Mouse (Mus musculus) liver, postnatal 0 days (tissue): ENCODE data around the gene Pla2g7. TPM values are rescaled to one million over a fixed set of nuclear protein-coding genes. Genes with fewer than 3 reads are reported as not detected.

Source experiments
- ATAC-seq: fragments of 200-750 bp; cut with Nextera tagmentation; 2 replicates; pipeline ENCODE4 v1.8.0; 2017; ENCODE audit warnings: mild to moderate bottlenecking, moderate library complexity
- DNase-seq: peaks from one replicate; pipeline ENCODE4 v3.0.0-alpha.2; 2016
- H3K27ac ChIP-seq: fragments of 300-500 bp; sonication (generic); 2 replicates; pipeline ENCODE4 v1.5.1; 2014; ENCODE audit warnings: antibody characterized with exemption, moderate library complexity, mild to moderate bottlenecking, low read depth
- H3K27me3 ChIP-seq: fragments of 300-500 bp; sonication (generic); 2 replicates; pipeline ENCODE4 v1.6.1; 2014; ENCODE audit warnings: low read length, control low read depth, mixed read lengths; ENCODE audit not compliant: insufficient read depth
- H3K36me3 ChIP-seq: fragments of 300-500 bp; sonication (generic); replicated peaks from 2 replicates; pipeline ENCODE4 v1.6.1; 2014; ENCODE audit warnings: mild to moderate bottlenecking, control low read depth, low read length, moderate library complexity, mixed read lengths; ENCODE audit not compliant: insufficient read depth
- H3K4me1 ChIP-seq: fragments of 300-500 bp; sonication (generic); 2 replicates; pipeline ENCODE4 v1.6.1; 2014; ENCODE audit warnings: antibody characterized with exemption, mild to moderate bottlenecking, control low read depth; ENCODE audit not compliant: insufficient read depth
- H3K4me2 ChIP-seq: fragments of 300-500 bp; sonication (generic); 2 replicates; pipeline ENCODE4 v1.6.1; 2014; ENCODE audit warnings: low read depth, mild to moderate bottlenecking, low read length, moderate library complexity, mixed read lengths
- H3K4me3 ChIP-seq: fragments of 300-500 bp; sonication (generic); 2 replicates; pipeline ENCODE4 v1.5.1; 2014; ENCODE audit warnings: low read depth, low read length
- H3K9ac ChIP-seq: fragments of 300-500 bp; sonication (generic); replicated peaks from 2 replicates; pipeline ENCODE4 v1.6.1; 2014; ENCODE audit warnings: mild to moderate bottlenecking, moderate library complexity
- H3K9me3 ChIP-seq: fragments of 300-500 bp; sonication (generic); 2 replicates; pipeline ENCODE4 v1.6.1; 2016; ENCODE audit warnings: mild to moderate bottlenecking, control low read depth, low read length, mixed read lengths
- CTCF ChIP-seq: sonication (generic); IDR thresholded peaks from 2 replicates; pipeline ENCODE4 v1.5.1; 2016; ENCODE audit warnings: antibody characterized with exemption, low read depth
- EP300 ChIP-seq: IDR thresholded peaks from 2 replicates; pipeline ENCODE4 v1.6.1; 2016; ENCODE audit warnings: antibody characterized with exemption, low read depth, mild to moderate bottlenecking
- WGBS: fragments of 180-500 bp; shearing (Covaris S2); extraction: QIAGEN DNeasy Blood & Tissue Kit; methylation state at CpG from one replicate; pipeline ENCODE4 v1.1.7; 2014; ENCODE audit not compliant: insufficient replicate concordance; 5-methylcytosine and 5-hydroxymethylcytosine counted together
- polyA plus RNA-seq: library from polyadenylated mRNA; unstranded; fragments of >200 nt; fragmentation: Nextera tagmentation; extraction: Ambion mirVana; gene quantifications from 2 replicates; pipeline ENCODE4 v1.2.1, GENCODE M21; 2015

Gene Pla2g7
- polyA plus RNA-seq, 1 experiment from 2014 or later = 61.4 TPM

GRCm38 (mm10) chr17:43645136-43645535 is 77.2 kb downstream of the Pla2g7 start:
- H3K9me3 ChIP-seq = no peaks in the 10 kb centered on the region
- H3K4me2 ChIP-seq = no peak overlapping the region
- ATAC-seq (no peak), DNase-seq (no peak)
- no peak for TF ChIP-seq EP300
- TF ChIP-seq CTCF = no peak
- WGBS = 56% methylated on average over 3 of the region's 3 CpGs
- H3K36me3 ChIP-seq = no peaks in the 10 kb centered on the region
- no peak overlapping the region for H3K4me3 ChIP-seq
- H3K9ac ChIP-seq = no peak overlapping the region
- H3K4me1 ChIP-seq = peaks cover 7% of the 10 kb centered on the region; the same call in 1 of the 2 replicates
- no peak overlapping the region for H3K27ac ChIP-seq
- no peaks in the 10 kb centered on the region for H3K27me3 ChIP-seq

- Histone ChIP-seq H3K9ac (no peak overlapping the region), H3K27me3 (no peaks in the 10 kb centered on the region), H3K4me1 (peaks cover 7% of the 10 kb centered on the region; the same call in 1 of the 2 replicates), H3K9me3 (no peaks in the 10 kb centered on the region), H3K4me2 (no peak overlapping the region), H3K36me3 (no peaks in the 10 kb centered on the region), H3K27ac (no peak overlapping the region), H3K4me3 (no peak overlapping the region)
- WGBS = 58% methylated on average over 5 of the region's 5 CpGs
- no peak for DNase-seq
- ATAC-seq = no peak
- no peak for TF ChIP-seq CTCF
- no peak for TF ChIP-seq EP300
Measured at GRCm38 (mm10) chr17:43646925-43647324, 79.0 kb downstream of the Pla2g7 start.

- 79% methylated on average over 10 of the region's 10 CpGs for WGBS
- Histone ChIP-seq H3K36me3 (no peaks in the 10 kb centered on the region), H3K27me3 (no peaks in the 10 kb centered on the region), H3K27ac (no peak overlapping the region), H3K9ac (no peak overlapping the region), H3K9me3 (no peaks in the 10 kb centered on the region), H3K4me2 (no peak overlapping the region), H3K4me3 (no peak overlapping the region), H3K4me1 (0 out of 2 replicates have a peak, but pooled peaks cover 2% of the 10 kb centered on the region)
- TF ChIP-seq CTCF (peak; percentile 64), EP300 (no peak)
- no peak for ATAC-seq
- peak; percentile 24 for DNase-seq
Measured at GRCm38 (mm10) chr17:43649641-43650436, 81.9 kb downstream of the Pla2g7 start.

GRCm38 (mm10) chr17:43651314-43652046 is 83.6 kb downstream of the Pla2g7 start:
- no peak for ATAC-seq
- no peaks in the 10 kb centered on the region for H3K27me3 ChIP-seq
- peak; percentile 23 for DNase-seq

More at GRCm38 (mm10) chr17:43651314-43652046, 83.6 kb downstream of the Pla2g7 start:
- 69% methylated on average over 14 of the region's 14 CpGs for WGBS
- Histone ChIP-seq H3K4me1 (no peaks in the 10 kb centered on the region), H3K36me3 (no peaks in the 10 kb centered on the region), H3K9ac (no peak overlapping the region), H3K9me3 (no peaks in the 10 kb centered on the region), H3K4me2 (no peak overlapping the region), H3K4me3 (no peak overlapping the region), H3K27ac (no peak overlapping the region)
- TF ChIP-seq CTCF (no peak), EP300 (no peak)

Other genes starting within 250 kb of the Pla2g7 start
- 2.5 and 3.5 TPM in 2 replicates for gene Adgrf5, start 207.6 kb upstream of the Pla2g7 start, polyA plus RNA-seq
- gene Mep1a, start 65.3 kb upstream of the Pla2g7 start, polyA plus RNA-seq = 0.06 TPM in 1 of 2 replicates, not detected in the other
- gene Ankrd66, start 24.5 kb upstream of the Pla2g7 start, polyA plus RNA-seq = 0.11 and 0.23 TPM in 2 replicates
- gene Tdrd6, start 62.2 kb downstream of the Pla2g7 start, polyA plus RNA-seq = not detected in 2 replicates
- 1.5 and 1.8 TPM in 2 replicates for gene Slc25a27, start 99.1 kb downstream of the Pla2g7 start, polyA plus RNA-seq
- 70.6 and 74.6 TPM in 2 replicates for gene Cyp39a1, start 99.3 kb downstream of the Pla2g7 start, polyA plus RNA-seq
- 0.87 and 1.2 TPM in 2 replicates for gene Rcan2, start 233.3 kb downstream of the Pla2g7 start, polyA plus RNA-seq